Mouse (Mus musculus) heart, postnatal 0 days (tissue): ENCODE measurements around the gene Eif3k.

Source experiments
- CTCF ChIP-seq: IDR thresholded peaks from 2 replicates; pipeline ENCODE4 v1.5.1; 2016; ENCODE audit warnings: antibody characterized with exemption, control low read depth, low read depth
- EP300 ChIP-seq: IDR thresholded peaks from 2 replicates; pipeline ENCODE4 v1.6.1; 2016; ENCODE audit warnings: antibody characterized with exemption, low read depth

DNA sequence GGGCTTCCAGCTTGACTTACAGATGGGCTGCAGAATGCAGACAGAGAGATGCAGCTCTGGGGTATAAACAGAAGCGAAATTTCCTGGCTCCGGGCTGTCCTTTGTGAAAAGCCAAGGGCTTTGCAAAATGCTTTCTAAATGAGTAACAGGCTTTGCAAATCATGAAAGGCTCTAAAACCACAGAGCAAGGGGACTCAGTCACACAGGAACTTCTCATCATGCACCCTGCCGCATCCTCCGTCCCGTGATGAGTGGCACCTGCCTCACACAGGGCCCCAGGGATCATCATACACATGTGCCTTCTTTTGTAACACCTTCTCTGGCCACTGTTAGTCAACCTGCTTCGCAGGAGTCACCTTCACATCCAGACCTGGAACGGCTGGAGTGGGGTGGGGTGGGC, 43.9 kb upstream of the Eif3k start:
- TF ChIP-seq CTCF (no peak), EP300 (no peak)
